Mouse (Mus musculus) cerebellum, adult 18-20 months (tissue): ENCODE measurements around the gene Olfr507.
"Not testable (repeated sequence)": the region's sequence is repeated elsewhere in the genome, so short reads cannot be mapped to it uniquely, and the experiment has no call there.

Experiments used
- DNase-seq, 2 experiments: peaks; one replicate each; pipeline ENCODE4 v3.0.0; 2021

Olfr507 gene

GRCm38 (mm10) chr7:108621514-108621913, at the start of gene Olfr507:
TSS of gene Olfr507 (plus strand) at chr7:108621814.
- DNase-seq, result no peak

DNA sequence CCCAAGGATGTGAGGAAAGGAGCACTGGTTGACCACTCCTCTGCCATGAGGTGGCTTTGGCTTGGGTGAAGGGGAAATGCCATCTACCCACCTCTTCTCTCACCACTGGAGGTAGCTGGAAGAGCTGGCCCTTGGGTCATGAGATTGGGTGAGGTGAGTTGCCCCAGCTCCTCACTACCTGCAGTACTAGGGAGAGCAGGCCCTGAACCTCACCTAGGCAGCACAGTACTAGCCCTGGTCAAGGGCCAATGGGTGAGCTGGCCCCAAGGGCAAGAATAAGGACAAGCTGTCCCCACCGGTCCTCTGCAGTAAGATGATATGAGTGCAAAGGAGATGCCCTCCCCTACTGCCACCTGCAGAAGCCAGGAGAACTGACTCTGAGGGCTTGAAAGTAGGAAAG, 31.8 kb upstream of the Olfr507 start:
- no peak for DNase-seq

GRCm38 (mm10) chr7:108601916-108602315, 19.7 kb upstream of the Olfr507 start:
- not testable (repeated sequence) for DNase-seq

DNA sequence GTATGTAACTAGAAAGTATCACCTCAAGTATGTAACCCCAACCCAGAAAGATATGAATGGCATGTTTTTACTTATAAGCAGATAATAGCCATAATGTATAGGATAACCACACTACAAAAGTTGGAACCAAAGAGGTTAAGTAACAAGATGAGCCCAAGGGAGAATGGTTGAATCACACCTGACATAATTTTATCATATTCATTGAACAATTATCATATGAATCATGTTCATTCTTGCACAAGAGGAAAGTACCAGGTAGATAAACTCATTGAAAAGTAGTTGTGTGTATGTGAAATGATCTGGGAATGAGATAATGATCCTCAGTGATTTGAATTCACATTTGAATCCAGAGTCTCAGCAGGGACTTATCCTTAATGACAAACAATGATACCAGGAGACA, 11.1 kb upstream of the Olfr507 start, which contains the start of gene Olfr506:
TSS of gene Olfr506 (plus strand) at position 301 of the 400 bp plus-strand sequence.
- no peak for DNase-seq

DNA sequence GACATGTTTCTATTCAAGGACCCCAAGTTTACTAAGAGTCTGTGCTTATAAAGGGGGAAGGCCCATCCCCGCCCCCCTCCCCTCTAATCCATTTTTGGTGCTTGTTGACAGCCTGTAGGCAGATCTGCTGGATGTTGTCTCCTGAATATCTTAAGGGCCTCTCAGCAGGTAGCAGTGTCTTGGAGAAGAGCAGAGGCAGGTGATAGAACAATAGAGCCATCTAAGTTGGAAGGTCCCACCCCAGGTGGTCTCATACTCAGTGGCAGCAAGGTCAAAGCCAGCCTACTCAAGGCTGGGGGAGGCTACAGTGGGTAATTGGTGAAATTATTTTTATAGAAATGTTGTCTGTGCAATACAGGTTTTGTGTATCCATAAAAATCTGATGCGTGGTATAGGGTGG, 7.5 kb upstream of the Olfr507 start:
- DNase-seq, result no peak

- not testable (repeated sequence) for DNase-seq
Observed at GRCm38 (mm10) chr7:108616781-108617180, 4.8 kb upstream of the Olfr507 start.

- no peak for DNase-seq
Observed at GRCm38 (mm10) chr7:108629694-108630093, 8.1 kb downstream of the Olfr507 start, which contains the start of gene Olfr508. TSS of gene Olfr508 (plus strand) at chr7:108629994.

DNA sequence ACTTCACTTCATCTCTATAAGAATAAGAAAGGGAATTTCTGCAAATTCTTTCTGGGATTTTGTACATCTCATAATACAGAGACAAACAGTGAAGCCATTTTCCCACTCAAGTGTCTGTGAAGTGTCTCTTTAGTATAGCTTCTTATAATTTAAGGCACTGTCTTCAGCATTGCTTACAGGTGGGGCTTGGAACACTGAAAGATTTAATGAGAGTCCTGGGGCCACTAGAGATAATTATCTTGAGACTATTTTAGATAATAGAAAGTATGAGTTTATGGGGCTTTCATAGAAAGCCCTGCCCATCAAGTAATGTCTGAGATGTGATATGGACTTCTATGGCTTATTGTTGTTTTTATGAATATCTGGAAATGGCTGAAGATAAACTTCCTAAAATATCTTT, 30.2 kb downstream of the Olfr507 start, which contains the start of gene Olfr509:
TSS of gene Olfr509 (minus strand) at position 101 of the 400 bp plus-strand sequence.
- no peak for DNase-seq

GRCm38 (mm10) chr7:108662419-108662818, 40.8 kb downstream of the Olfr507 start:
- DNase-seq, result no peak

- no peak for DNase-seq
Observed at GRCm38 (mm10) chr7:108666118-108666517, 44.5 kb downstream of the Olfr507 start, which contains the start of gene Olfr510. TSS of gene Olfr510 (plus strand) at chr7:108666418.

- DNase-seq, result no peak
Observed at GRCm38 (mm10) chr7:108671058-108671457, 49.4 kb downstream of the Olfr507 start.
